Mouse (Mus musculus) stomach, embryonic 15.5 days (tissue): ENCODE results near the gene Dnah14. TPM values are rescaled to one million over a fixed set of nuclear protein-coding genes. Genes with fewer than 3 reads are reported as not detected.

Experiments
- ATAC-seq: fragments of 200-750 bp; cut with Nextera tagmentation; 2 replicates; pipeline ENCODE4 v1.8.0; 2017; ENCODE audit warnings: low read depth, moderate number of reproducible peaks, moderate TSS enrichment; ENCODE audit not compliant: insufficient read depth, low FRiP score
- H3K27ac ChIP-seq: fragments of 300-500 bp; sonication (generic); 2 replicates; pipeline ENCODE4 v1.5.1; 2015; ENCODE audit warnings: mild to moderate bottlenecking, inconsistent platforms
- H3K27me3 ChIP-seq: fragments of 300-500 bp; sonication (generic); replicated peaks from 2 replicates; pipeline ENCODE4 v1.6.1; 2015; ENCODE audit warnings: inconsistent platforms
- H3K36me3 ChIP-seq: fragments of 300-500 bp; sonication (generic); 2 replicates; pipeline ENCODE4 v1.6.1; 2015; ENCODE audit warnings: inconsistent platforms
- H3K4me1 ChIP-seq: fragments of 300-500 bp; sonication (generic); 2 replicates; pipeline ENCODE4 v1.6.1; 2015; ENCODE audit warnings: inconsistent platforms
- H3K4me2 ChIP-seq: fragments of 300-500 bp; sonication (generic); 2 replicates; pipeline ENCODE4 v1.6.1; 2015; ENCODE audit warnings: mild to moderate bottlenecking, inconsistent platforms
- H3K4me3 ChIP-seq: fragments of 300-500 bp; sonication (generic); replicated peaks from 2 replicates; pipeline ENCODE4 v1.5.1; 2015; ENCODE audit warnings: inconsistent platforms
- H3K9ac ChIP-seq: fragments of 300-500 bp; sonication (generic); 2 replicates; pipeline ENCODE4 v1.6.1; 2015; ENCODE audit warnings: inconsistent platforms
- H3K9me3 ChIP-seq: fragments of 300-500 bp; sonication (generic); 2 replicates; pipeline ENCODE4 v1.6.1; 2016; ENCODE audit warnings: inconsistent platforms
- WGBS: fragments of 180-500 bp; shearing (Covaris S2); methylation state at CpG from one replicate; pipeline ENCODE4 v1.1.7; 2015; 5-methylcytosine and 5-hydroxymethylcytosine counted together
- polyA plus RNA-seq: library from polyadenylated mRNA; unstranded; fragments of >200 nt; fragmentation: Nextera tagmentation; extraction: Ambion mirVana; gene quantifications from 2 replicates; pipeline ENCODE4 v1.2.1, GENCODE M21; 2015

The Dnah14 gene
- polyA plus RNA-seq, 1 experiment from 2014 or later, result 1.5 TPM

- H3K4me2 ChIP-seq, result no peak overlapping the region
- no peak for ATAC-seq
- no peaks in the 10 kb centered on the region for H3K36me3 ChIP-seq
- H3K27me3 ChIP-seq, result no peaks in the 10 kb centered on the region
- no peak overlapping the region for H3K4me3 ChIP-seq
- H3K27ac ChIP-seq, result no peak overlapping the region
- no peak overlapping the region for H3K9ac ChIP-seq
- no peaks in the 10 kb centered on the region for H3K9me3 ChIP-seq
- 81% methylated on average over 2 of the region's 2 CpGs for WGBS
- peaks cover 15% of the 10 kb centered on the region for H3K4me1 ChIP-seq
Measured at GRCm38 (mm10) chr1:181861181-181861902, 285.0 kb downstream of the Dnah14 start.

GRCm38 (mm10) chr1:181862676-181863374 is 286.5 kb downstream of the Dnah14 start:
- H3K9me3 ChIP-seq, result no peaks in the 10 kb centered on the region
- H3K4me1 ChIP-seq, result peaks cover 15% of the 10 kb centered on the region
- H3K27ac ChIP-seq, result no peak overlapping the region
- H3K4me3 ChIP-seq, result no peak overlapping the region
- no peaks in the 10 kb centered on the region for H3K36me3 ChIP-seq
- no peak overlapping the region for H3K9ac ChIP-seq
- 56% methylated on average over 16 of the region's 16 CpGs for WGBS
- ATAC-seq, result no peak
- no peaks in the 10 kb centered on the region for H3K27me3 ChIP-seq
- H3K4me2 ChIP-seq, result no peak overlapping the region

- WGBS, result 35% methylated on average over 8 of the region's 8 CpGs
- no peak overlapping the region for H3K4me2 ChIP-seq
- no peak for ATAC-seq
- no peaks in the 10 kb centered on the region for H3K27me3 ChIP-seq
- H3K9me3 ChIP-seq, result no peaks in the 10 kb centered on the region
- no peaks in the 10 kb centered on the region for H3K36me3 ChIP-seq
- peaks cover 15% of the 10 kb centered on the region for H3K4me1 ChIP-seq
- no peak overlapping the region for H3K27ac ChIP-seq
- H3K9ac ChIP-seq, result no peak overlapping the region
- H3K4me3 ChIP-seq, result no peak overlapping the region
Measured at GRCm38 (mm10) chr1:181863431-181863830, 287.1 kb downstream of the Dnah14 start.

Other genes starting within 250 kb of the Dnah14 start
- 0.35 and 0.52 TPM in 2 replicates for gene Cnih3, start 223.9 kb upstream of the Dnah14 start, polyA plus RNA-seq
- not detected in 2 replicates for gene Ccdc121, start 65.1 kb upstream of the Dnah14 start, polyA plus RNA-seq